Mouse (Mus musculus): Measurements from ENCODE around the gene Unc119b. TPM values are rescaled to one million over a fixed set of nuclear protein-coding genes. Genes with fewer than 3 reads are reported as not detected.
"Not testable (repeated sequence)": the region's sequence is repeated elsewhere in the genome, so short reads cannot be mapped to it uniquely, and the experiment has no call there.

Gene Unc119b
- total RNA-seq, 2 experiments from 2014 or later, result 38.9 to 45.3 TPM

DNA sequence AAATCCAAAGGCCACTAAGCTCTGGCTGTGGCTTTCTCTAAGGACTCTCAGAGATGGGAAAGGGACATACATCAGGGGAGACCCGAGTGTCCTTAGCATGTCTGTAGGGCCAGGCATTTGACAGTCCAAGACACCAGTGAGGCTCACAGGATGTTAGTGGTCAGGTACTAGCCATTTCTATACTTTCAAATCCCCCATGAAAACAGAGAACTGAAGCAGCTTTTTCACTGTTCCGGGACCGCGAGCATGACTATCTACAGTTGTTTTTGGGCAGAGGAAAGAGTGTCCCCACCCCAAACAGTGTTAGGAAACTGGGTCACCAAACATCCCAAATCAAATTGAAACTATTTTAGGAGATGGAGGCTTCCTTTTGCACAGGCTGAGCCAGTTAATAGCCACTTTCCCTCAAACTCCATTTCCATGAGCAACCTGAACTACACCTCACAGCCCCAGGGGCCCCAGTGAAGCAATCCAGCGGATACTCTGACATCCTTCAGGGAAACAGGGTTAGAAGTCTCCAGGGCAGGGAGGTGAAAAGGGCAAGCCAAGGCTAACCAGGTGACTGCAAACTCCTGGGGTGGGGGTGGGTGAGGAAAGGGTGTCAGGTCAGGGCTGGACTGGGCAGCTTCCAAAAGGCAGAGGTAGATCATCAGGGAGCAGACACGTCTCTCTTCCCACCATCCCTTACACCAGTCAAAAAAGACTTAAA lies 1.3 kb downstream of the Unc119b start:
- no peak for DNase-seq

GRCm38 (mm10) chr5:115132465-115132864 lies 2.3 kb downstream of the Unc119b start:
- DNase-seq, result no peak

GRCm38 (mm10) chr5:115129328-115129727 lies 5.4 kb downstream of the Unc119b start:
- DNase-seq, result no peak

- no peak for DNase-seq
Measured at GRCm38 (mm10) chr5:115127421-115128179, 7.2 kb downstream of the Unc119b start.

GRCm38 (mm10) chr5:115126578-115127312 lies 8.0 kb downstream of the Unc119b start:
- no peak for DNase-seq

DNA sequence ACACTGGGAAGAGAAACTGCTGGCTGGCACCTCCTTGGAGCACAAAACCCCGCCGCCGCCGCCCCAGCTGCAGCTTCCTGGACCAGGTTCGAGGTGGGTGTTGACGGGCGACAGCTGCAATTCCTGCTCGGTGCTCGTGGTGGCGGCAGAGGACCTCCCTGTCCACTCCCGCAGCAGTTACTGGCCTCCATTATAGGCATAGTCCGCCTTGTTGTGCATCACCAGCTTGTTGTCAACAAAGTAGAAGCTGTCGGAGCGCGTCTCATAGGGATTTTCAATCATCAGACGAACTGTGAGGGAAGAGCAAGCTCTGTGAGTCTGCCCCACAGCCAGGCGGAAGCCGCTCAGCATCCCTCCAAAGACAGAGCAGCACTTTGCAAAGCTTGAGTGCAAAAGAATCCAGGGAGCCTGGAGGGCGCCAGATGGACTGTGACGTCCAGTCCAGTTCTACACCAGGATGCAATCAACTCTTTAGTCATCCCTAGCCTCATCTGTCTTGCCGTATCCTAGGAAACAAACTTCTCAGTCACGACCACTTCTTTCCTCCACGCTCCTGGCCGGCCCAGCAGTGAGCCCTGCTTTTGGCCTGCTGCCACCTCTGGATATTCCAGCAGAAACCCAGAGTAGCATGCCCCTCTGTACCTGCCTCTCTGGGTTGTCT lies 9.4 kb downstream of the Unc119b start:
- peak; percentile 81 to 88 for DNase-seq

DNA sequence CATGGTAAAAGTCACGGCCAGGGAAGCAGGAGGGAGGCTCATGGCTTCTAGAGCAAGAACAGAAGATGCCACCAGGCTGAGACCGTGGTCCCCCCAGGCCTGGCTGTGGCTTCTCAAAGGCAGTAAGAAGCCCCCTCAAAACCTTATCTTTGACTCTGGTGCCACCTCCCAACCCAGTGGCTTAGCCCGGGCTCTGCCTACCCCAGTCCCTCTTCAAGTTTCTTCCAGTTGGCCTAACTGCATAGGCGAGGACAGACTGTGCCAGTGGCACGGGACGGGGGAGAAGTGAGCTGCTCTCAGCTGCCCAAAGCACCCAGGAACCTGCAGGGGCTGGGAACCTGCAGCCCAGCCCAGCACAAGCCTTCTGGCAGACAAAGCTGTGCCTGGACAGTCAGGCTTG lies 10.1 kb downstream of the Unc119b start:
- DNase-seq, result no peak

GRCm38 (mm10) chr5:115120978-115121377 lies 13.8 kb downstream of the Unc119b start:
- peak; percentile 45 to 58 for DNase-seq

GRCm38 (mm10) chr5:115118961-115119570 lies 15.7 kb downstream of the Unc119b start, which contains the start of gene Acads:
Gene Acads, minus strand, starts transcription at chr5:115119346.
- peak; percentile 91 to 94 for DNase-seq

- DNase-seq, result no peak
Measured at GRCm38 (mm10) chr5:115117467-115117866, 17.3 kb downstream of the Unc119b start.

GRCm38 (mm10) chr5:115116426-115116825 lies 18.3 kb downstream of the Unc119b start:
- no peak for DNase-seq

- DNase-seq, result no peak
Measured at GRCm38 (mm10) chr5:115114501-115114900, 20.3 kb downstream of the Unc119b start.

DNA sequence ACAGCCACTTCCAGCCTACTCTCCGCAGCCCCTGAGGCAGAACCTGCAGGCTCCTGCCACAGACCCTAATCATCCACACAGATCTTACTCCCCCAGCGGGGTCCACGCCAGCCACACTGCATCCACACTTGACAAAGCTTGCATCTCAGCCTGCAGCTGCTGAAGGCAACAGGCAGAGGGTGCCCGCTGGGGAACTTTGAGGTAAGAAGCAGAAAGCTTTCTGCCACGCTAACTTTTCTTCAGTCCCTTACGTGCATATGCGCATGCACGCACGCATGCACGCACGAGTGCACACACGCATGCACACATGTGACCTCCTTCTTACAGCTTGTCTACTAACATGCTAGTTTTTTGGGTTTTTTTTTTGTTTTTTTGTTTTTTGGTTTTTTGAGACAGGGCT lies 21.5 kb downstream of the Unc119b start:
- DNase-seq, result no peak

DNA sequence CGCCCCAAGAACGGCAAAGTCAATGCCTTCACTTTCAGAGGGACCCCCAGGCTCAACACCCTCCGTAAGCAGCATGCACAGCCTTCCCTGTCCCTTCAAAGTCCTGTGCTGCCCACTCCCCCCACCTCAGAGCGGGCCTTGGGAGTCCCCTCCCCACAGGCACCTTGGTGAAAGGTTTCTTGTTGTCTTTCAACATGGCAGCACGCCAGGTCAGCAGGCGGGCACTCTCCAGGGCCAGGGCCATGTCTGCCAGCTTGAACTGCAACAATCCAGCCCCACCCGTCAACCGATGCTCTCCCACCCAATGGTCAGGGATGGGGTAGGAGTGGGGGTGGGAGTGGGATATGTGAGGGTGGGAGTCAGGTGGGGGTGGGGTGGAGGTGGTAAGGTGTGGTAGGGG lies 23.6 kb downstream of the Unc119b start:
- peak in 1 of 2 experiments; percentile 50 for DNase-seq

GRCm38 (mm10) chr5:115103253-115103652 lies 31.5 kb downstream of the Unc119b start:
- not testable (repeated sequence) for DNase-seq

DNA sequence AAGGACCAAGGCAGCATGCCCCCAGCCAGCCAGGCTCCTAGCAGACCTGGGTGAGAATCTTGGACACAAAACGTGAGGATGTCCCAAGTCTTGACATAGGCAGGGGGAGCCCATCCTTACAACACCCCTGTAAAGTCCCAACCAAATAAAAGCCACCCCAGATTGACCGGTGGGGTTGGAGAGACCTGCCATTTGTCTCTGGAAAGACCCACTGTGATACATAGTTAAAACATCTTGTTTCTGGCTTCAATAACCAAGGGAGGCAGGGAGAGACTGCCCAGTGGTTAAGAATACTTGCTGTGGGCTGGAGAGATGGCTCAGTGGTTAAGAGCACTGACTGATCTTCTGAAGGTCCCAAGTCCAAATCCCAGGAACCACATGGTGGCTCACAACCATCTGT lies 32.5 kb downstream of the Unc119b start:
- DNase-seq, result no peak

DNA sequence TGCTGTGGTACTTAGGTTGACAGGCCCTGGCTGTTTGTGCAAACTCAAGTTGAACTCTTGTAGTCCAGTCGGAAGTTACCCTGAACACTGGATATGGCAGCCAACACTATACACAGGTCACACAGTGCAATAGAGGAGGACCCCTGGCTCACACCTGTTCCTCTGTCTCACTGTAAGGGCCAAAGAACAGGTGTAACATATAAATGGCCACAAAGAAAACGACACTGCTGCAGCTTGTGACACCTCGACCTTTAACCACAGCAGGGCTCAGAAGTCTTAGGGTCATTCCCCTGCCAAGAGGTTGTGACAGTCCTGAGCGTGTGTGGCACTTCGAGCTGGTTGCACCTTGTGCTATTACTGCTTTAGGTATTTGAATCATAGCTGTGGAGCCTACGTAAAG lies 34.3 kb downstream of the Unc119b start:
- DNase-seq, result no peak

DNA sequence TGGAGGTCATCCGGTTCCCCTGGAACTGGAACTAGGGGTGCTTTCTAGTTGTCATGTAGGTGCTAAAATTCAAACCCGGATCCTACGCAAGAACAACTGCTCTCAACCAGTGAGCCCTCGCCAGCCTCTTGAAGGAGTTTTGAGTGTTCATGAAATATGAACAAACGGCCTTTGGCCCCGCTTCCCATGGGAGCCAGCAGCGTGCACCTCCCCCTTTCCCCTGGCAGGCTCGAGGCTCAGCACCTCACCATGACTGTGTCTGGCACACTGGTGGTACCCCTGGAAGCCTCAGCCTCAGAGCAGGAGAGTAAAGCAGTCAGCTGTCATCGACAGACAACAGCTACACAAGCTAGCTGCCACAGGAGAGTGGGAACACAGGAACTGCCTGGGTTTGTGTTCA lies 34.8 kb downstream of the Unc119b start:
- peak; percentile 58 to 75 for DNase-seq

DNA sequence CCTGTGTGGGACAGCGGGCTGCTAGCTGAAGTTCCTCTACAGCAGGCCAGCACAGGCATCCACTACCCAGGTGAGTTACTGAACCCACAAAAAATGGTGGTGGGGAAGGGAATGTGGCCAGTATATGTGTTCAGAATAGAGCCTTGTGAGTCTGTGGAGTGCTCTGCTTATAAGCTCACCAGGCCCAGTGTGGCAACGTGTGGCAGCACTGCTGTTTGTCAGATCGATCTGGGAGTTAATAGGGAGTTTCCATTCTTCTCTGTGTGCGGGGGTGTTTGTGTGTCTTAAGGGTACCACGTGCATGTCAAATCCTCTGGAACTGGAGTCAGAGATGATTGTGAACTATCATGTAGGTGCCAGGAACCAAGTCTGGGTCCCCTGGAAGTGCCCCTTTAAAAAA lies 35.2 kb downstream of the Unc119b start:
- no peak for DNase-seq

DNA sequence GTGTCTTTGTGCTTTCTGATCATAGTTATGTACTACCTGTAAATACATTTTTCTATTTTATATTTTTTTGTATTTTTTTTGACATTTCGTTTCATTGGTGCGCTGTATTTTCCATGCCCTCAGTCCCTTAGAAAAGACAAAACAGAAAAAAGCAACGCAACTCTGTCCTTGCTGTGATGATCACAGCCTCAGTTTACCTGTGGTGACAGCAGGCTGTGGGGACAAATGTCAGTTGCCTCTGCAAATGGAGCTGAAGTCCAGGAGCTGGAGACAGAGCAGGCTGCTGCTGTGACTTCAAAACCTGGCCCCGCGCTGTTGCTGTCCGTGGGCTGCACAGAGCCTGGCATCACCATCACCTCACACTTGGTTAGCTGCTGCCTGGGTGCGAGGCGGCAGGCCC lies 36.6 kb downstream of the Unc119b start, which contains the start of gene Gm10401:
Gm10401 (minus strand) TSS at position 101 of the 400 bp plus-strand sequence.
- no peak for DNase-seq

GRCm38 (mm10) chr5:115091776-115092175 lies 43.0 kb downstream of the Unc119b start:
- no peak for DNase-seq

GRCm38 (mm10) chr5:115091015-115091414 lies 43.8 kb downstream of the Unc119b start:
- DNase-seq, result no peak

Measured in adrenal gland, postnatal 36 days (tissue).